Mouse (Mus musculus): ENCODE data around the gene Ugt1a7c. TPM values are rescaled to one million over a fixed set of nuclear protein-coding genes. Genes with fewer than 3 reads are reported as not detected.

Gene Ugt1a7c
- polyA plus RNA-seq, 1 experiment from 2014 or later = 1.7 TPM

DNA sequence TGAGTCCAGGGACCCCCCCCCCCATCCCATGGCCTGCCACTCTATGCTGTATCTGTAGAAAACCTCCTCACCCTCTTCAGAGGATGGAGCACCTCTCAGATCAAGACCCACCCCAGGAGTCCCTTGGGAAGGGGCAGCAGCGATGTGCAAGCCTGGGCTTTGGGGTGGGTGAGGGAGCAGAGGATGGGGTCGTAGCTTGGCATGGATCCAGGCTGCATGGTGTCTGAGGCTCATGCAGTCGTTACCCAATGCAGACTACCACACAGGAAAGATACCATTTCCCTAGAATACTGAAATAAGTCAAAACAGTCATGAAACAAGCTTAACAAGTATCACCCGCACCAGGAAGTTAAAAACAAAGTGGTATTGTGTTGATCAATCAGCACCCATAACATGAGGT is 153.8 kb downstream of the Ugt1a7c start:
- Histone ChIP-seq H3K4me2 (no peak overlapping the region), H3K27ac (no peak overlapping the region), H3K9ac (no peak overlapping the region), H3K4me3 (replicated peaks) (no peak overlapping the region), H3K27me3 (no peaks in the 10 kb centered on the region), H3K9me3 (replicated peaks) (peaks cover 79% of the 10 kb centered on the region), H3K36me3 (no peaks in the 10 kb centered on the region), H3K4me1 (replicated peaks) (no peaks in the 10 kb centered on the region)
- 49% methylated on average over 4 of the region's 4 CpGs for WGBS (ENCODE audit: insufficient replicate concordance)
- no peak for DNase-seq
- no peak for ATAC-seq (ENCODE audit: low read depth)

GRCm38 (mm10) chr1:88249596-88249995 is 154.7 kb downstream of the Ugt1a7c start:
- DNase-seq = no peak
- Histone ChIP-seq H3K27ac (no peak overlapping the region), H3K4me3 (replicated peaks) (no peak overlapping the region), H3K27me3 (no peaks in the 10 kb centered on the region), H3K9ac (no peak overlapping the region), H3K36me3 (no peaks in the 10 kb centered on the region), H3K4me2 (no peak overlapping the region), H3K9me3 (replicated peaks) (peaks cover 74% of the 10 kb centered on the region), H3K4me1 (replicated peaks) (no peaks in the 10 kb centered on the region)
- 61% methylated on average over 7 of the region's 7 CpGs for WGBS (ENCODE audit: insufficient replicate concordance)
- ATAC-seq (ENCODE audit: low read depth) = no peak

DNA sequence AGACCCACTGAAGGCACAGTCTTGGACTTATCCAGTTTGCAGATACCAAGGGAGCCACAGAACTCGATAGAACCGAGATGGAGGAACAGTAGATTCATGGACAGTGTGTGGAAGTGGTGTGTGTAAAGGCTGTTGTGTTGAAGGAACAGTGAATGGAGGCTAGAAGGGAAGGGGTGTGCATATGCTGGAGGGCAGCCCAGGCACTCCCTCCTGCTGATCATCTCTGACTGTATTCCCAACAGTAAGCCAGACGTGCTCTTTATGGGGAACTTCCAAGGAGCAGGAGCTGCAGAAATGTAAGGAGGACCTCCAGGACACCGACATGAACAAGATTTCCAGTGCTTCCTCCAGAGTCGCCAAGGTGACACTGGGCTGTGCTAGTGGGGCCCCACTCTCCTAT is 155.2 kb downstream of the Ugt1a7c start:
- Histone ChIP-seq H3K9ac (no peak overlapping the region), H3K36me3 (no peaks in the 10 kb centered on the region), H3K4me2 (no peak overlapping the region), H3K9me3 (replicated peaks) (peaks cover 74% of the 10 kb centered on the region), H3K4me3 (replicated peaks) (no peak overlapping the region), H3K27ac (no peak overlapping the region), H3K4me1 (replicated peaks) (no peaks in the 10 kb centered on the region), H3K27me3 (no peaks in the 10 kb centered on the region)
- 57% methylated on average over 5 of the region's 5 CpGs for WGBS (ENCODE audit: insufficient replicate concordance)
- ATAC-seq (ENCODE audit: low read depth) (no peak), DNase-seq (no peak)

DNA sequence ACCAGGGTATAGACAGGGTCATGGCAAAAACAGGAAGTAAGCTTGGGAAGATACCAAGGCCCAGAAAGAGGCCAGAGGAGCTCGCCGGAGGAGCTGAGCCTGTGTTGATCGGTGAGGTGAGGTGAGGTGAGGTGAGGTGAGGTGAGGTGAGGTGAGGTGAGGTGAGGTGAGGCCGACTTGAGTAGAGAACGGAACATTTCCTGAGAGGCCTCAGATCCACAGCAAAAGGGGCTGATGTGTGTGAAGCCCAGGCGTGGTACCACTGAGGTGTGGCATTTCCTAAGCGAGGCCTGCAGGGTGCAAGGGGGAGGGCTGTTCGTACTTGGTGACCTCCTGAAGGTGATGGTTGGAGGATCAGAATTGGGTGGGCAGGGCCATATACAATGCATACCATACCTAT is 158.2 kb downstream of the Ugt1a7c start:
- no peak overlapping the region for H3K27ac ChIP-seq
- WGBS (ENCODE audit: insufficient replicate concordance) = 59% methylated on average over 8 of the region's 8 CpGs
- no peaks in the 10 kb centered on the region for H3K36me3 ChIP-seq
- H3K27me3 ChIP-seq = no peaks in the 10 kb centered on the region
- no peak overlapping the region for H3K4me3 ChIP-seq (replicated peaks)
- DNase-seq (no peak), ATAC-seq (ENCODE audit: low read depth) (no peak)
- no peaks in the 10 kb centered on the region for H3K4me1 ChIP-seq (replicated peaks)
- no peak overlapping the region for H3K9ac ChIP-seq
- peaks cover 73% of the 10 kb centered on the region for H3K9me3 ChIP-seq (replicated peaks)
- no peak overlapping the region for H3K4me2 ChIP-seq

GRCm38 (mm10) chr1:88253540-88253939 is 158.7 kb downstream of the Ugt1a7c start:
- Histone ChIP-seq H3K27ac (no peak overlapping the region), H3K9ac (no peak overlapping the region), H3K4me1 (replicated peaks) (no peaks in the 10 kb centered on the region), H3K4me3 (replicated peaks) (no peak overlapping the region), H3K27me3 (no peaks in the 10 kb centered on the region), H3K4me2 (no peak overlapping the region), H3K9me3 (replicated peaks) (peaks cover 70% of the 10 kb centered on the region), H3K36me3 (no peaks in the 10 kb centered on the region)
- ATAC-seq (ENCODE audit: low read depth) (peak; percentile 11; the same call in 1 of the 2 replicates), DNase-seq (no peak)
- 57% methylated on average over 6 of the region's 6 CpGs for WGBS (ENCODE audit: insufficient replicate concordance)

- peaks cover 59% of the 10 kb centered on the region for H3K9me3 ChIP-seq (replicated peaks)
- ATAC-seq (ENCODE audit: low read depth) = 0 out of 2 replicates have a peak, but pooled peaks have one; percentile 6
Observed at GRCm38 (mm10) chr1:88254793-88255465, 160.1 kb downstream of the Ugt1a7c start.

DNA sequence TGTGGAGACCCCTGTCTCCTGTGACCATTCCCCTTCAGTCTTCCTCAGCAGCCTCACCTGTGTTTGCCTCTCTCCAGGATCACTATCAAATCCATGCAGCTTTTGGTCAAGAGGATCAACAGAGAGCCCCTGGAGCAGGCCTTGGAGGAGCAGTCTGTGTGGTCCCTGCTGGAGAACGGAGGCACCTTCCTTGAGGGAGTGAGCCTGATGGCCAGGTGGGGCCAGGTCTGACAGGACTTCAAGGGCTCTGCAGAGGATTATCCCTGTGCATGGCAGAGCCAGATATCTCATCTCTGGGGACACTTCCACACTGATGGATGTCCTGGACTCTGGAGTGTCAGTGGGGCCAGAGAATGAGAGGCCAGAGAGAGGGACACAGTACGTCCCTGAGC is 160.6 kb downstream of the Ugt1a7c start:
- Histone ChIP-seq H3K4me2 (no peak overlapping the region), H3K4me3 (replicated peaks) (no peak overlapping the region), H3K27ac (no peak overlapping the region), H3K27me3 (no peaks in the 10 kb centered on the region), H3K4me1 (replicated peaks) (peaks cover 15% of the 10 kb centered on the region), H3K36me3 (peaks cover 10% of the 10 kb centered on the region), H3K9me3 (replicated peaks) (peaks cover 53% of the 10 kb centered on the region), H3K9ac (no peak overlapping the region)
- WGBS (ENCODE audit: insufficient replicate concordance) = 45% methylated on average over 2 of the region's 2 CpGs
- ATAC-seq (ENCODE audit: low read depth) = no peak
- no peak for DNase-seq

More at GRCm38 (mm10) chr1:88254793-88255465, 160.1 kb downstream of the Ugt1a7c start:
- peaks cover 9% of the 10 kb centered on the region for H3K4me1 ChIP-seq (replicated peaks)
- no peaks in the 10 kb centered on the region for H3K27me3 ChIP-seq
- no peak overlapping the region for H3K4me2 ChIP-seq
- no peak for DNase-seq
- 68% methylated on average over 12 of the region's 12 CpGs for WGBS (ENCODE audit: insufficient replicate concordance)
- H3K4me3 ChIP-seq (replicated peaks) = no peak overlapping the region
- peaks cover 5% of the 10 kb centered on the region for H3K36me3 ChIP-seq
- H3K27ac ChIP-seq = no peak overlapping the region
- H3K9ac ChIP-seq = no peak overlapping the region

GRCm38 (mm10) chr1:88255989-88256754 is 161.3 kb downstream of the Ugt1a7c start:
- Histone ChIP-seq H3K9me3 (replicated peaks) (peaks cover 47% of the 10 kb centered on the region), H3K27ac (no peak overlapping the region), H3K4me1 (replicated peaks) (peaks cover 22% of the 10 kb centered on the region), H3K4me3 (replicated peaks) (no peak overlapping the region), H3K4me2 (no peak overlapping the region), H3K9ac (no peak overlapping the region), H3K27me3 (no peaks in the 10 kb centered on the region), H3K36me3 (peaks cover 17% of the 10 kb centered on the region)
- ATAC-seq (ENCODE audit: low read depth) = no peak
- WGBS (ENCODE audit: insufficient replicate concordance) = 62% methylated on average over 13 of the region's 13 CpGs
- DNase-seq = no peak

DNA sequence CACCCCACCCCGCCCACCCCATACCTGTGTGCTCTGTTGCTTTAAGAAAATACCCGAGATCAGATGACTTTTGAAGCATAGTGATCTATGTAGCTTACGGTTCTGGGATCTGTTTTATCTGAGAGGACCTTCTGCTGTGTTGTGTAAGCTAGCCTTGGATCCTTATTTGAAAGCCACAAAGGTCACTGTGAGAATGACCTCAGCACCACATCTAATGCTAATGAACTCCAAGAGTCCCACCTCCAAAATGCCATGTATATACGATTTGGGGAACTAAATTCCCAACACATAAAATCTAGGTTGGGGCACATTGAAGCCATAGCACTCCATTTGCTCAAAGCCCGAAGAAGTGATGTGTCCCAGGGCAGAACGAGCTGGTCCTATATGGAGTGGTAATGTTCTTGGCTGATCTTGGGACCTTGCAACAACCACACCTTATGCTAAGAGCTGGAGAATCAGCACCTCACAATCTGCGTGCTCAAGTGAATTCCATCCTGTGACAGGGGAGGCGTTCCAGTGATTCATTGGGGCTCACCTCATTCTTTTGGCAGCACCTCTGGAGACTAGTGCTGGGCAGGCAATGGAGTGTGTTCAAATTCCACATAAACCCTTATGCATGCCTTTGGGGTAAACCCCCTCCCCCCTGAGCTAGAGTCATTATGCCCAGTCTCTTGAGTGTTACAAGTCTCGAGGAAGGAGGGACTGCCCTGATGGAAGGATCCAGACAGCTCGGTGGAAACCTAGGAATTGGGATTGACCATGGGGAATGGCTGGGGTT is 162.2 kb downstream of the Ugt1a7c start:
- H3K4me1 ChIP-seq (replicated peaks) = peaks cover 30% of the 10 kb centered on the region
- no peak for ATAC-seq (ENCODE audit: low read depth)

GRCm38 (mm10) chr1:88257681-88258080 is 162.8 kb downstream of the Ugt1a7c start:
- Histone ChIP-seq H3K4me1 (replicated peaks) (peaks cover 36% of the 10 kb centered on the region), H3K9me3 (replicated peaks) (peaks cover 39% of the 10 kb centered on the region), H3K36me3 (peaks cover 32% of the 10 kb centered on the region), H3K4me2 (no peak overlapping the region), H3K27ac (no peak overlapping the region), H3K9ac (no peak overlapping the region), H3K4me3 (replicated peaks) (no peak overlapping the region), H3K27me3 (no peaks in the 10 kb centered on the region)
- WGBS (ENCODE audit: insufficient replicate concordance) = 68% methylated on average over 6 of the region's 6 CpGs
- no peak for ATAC-seq (ENCODE audit: low read depth)
- no peak for DNase-seq

More for the DNA sequence above, 162.2 kb downstream of the Ugt1a7c start:
- H3K9me3 ChIP-seq (replicated peaks) = peaks cover 45% of the 10 kb centered on the region
- no peak overlapping the region for H3K4me3 ChIP-seq (replicated peaks)
- no peak for DNase-seq
- no peaks in the 10 kb centered on the region for H3K27me3 ChIP-seq
- no peak overlapping the region for H3K9ac ChIP-seq
- H3K36me3 ChIP-seq = peaks cover 26% of the 10 kb centered on the region
- H3K27ac ChIP-seq = no peak overlapping the region
- no peak overlapping the region for H3K4me2 ChIP-seq
- 60% methylated on average over 10 of the region's 10 CpGs for WGBS (ENCODE audit: insufficient replicate concordance)

GRCm38 (mm10) chr1:88258361-88258760 is 163.5 kb downstream of the Ugt1a7c start:
- DNase-seq = no peak
- H3K27ac ChIP-seq = no peak overlapping the region
- no peak overlapping the region for H3K4me3 ChIP-seq (replicated peaks)
- peaks cover 36% of the 10 kb centered on the region for H3K9me3 ChIP-seq (replicated peaks)
- peaks cover 39% of the 10 kb centered on the region for H3K36me3 ChIP-seq
- no peak for ATAC-seq (ENCODE audit: low read depth)
- WGBS (ENCODE audit: insufficient replicate concordance) = 57% methylated on average over 6 of the region's 6 CpGs
- no peaks in the 10 kb centered on the region for H3K27me3 ChIP-seq
- no peak overlapping the region for H3K4me2 ChIP-seq
- H3K9ac ChIP-seq = no peak overlapping the region
- peaks cover 39% of the 10 kb centered on the region for H3K4me1 ChIP-seq (replicated peaks)
